Mouse (Mus musculus) heart, postnatal 0 days (tissue): ENCODE data around the gene Bmp2k.

ENCODE experiments used
- CTCF ChIP-seq: IDR thresholded peaks from 2 replicates; pipeline ENCODE4 v1.5.1; 2016; ENCODE audit warnings: antibody characterized with exemption, control low read depth, low read depth
- EP300 ChIP-seq: IDR thresholded peaks from 2 replicates; pipeline ENCODE4 v1.6.1; 2016; ENCODE audit warnings: antibody characterized with exemption, low read depth

- TF ChIP-seq EP300 (no peak), CTCF (no peak)
Observed at GRCm38 (mm10) chr5:97089426-97089825, 91.9 kb downstream of the Bmp2k start.
